Mouse (Mus musculus): ENCODE results near the gene Bdkrb1. TPM values are rescaled to one million over a fixed set of nuclear protein-coding genes. Genes with fewer than 3 reads are reported as not detected.

Gene Bdkrb1
- polyA plus RNA-seq, 2 experiments = not detected

DNA sequence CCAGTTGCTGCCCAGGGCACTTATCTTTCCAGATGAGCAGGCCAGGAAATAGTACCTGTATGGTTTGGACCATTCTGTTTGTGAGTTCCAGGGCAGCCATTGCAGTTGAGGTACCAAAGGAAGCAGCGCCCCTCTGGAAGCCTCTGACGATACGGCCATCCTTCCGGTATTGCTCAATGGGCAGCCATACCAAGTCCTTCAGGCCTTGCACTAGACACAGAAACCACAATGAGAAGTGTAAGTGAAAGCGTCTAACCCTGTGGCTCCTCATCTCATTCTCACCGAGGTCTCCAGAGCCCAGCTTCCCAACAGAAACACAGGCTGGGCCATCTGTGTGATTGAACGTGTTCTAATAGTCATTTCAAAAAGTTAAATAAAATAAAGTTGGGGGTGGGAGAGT is 19.2 kb downstream of the Bdkrb1 start:
- Histone ChIP-seq H3K9ac (replicated peaks) (no peak overlapping the region), H3K27me3 (ENCODE audit: control insufficient read depth, insufficient read depth, low read length) (no peaks in the 10 kb centered on the region), H3K9me3 (ENCODE audit: control insufficient read depth, low read length) (no peaks in the 10 kb centered on the region), H3K4me3 (ENCODE audit: insufficient read depth in 1 of 2, low read depth in 2 of 2, low read length in 2 of 2) (no peak overlapping the region), H3K27ac (no peak overlapping the region), H3K4me1 (replicated peaks; ENCODE audit: control insufficient read depth in 2 of 2, insufficient read depth in 2 of 2, low read length in 1 of 2) (no peaks in the 10 kb centered on the region), H3K36me3 (replicated peaks; ENCODE audit: control insufficient read depth, insufficient read depth, low read depth) (peaks cover 38% of the 10 kb centered on the region), H3K4me2 (ENCODE audit: low read depth) (no peak overlapping the region)
- ATAC-seq (ENCODE audit: insufficient read depth) = no peak
- 86% methylated on average over 7 of the region's 7 CpGs for WGBS (ENCODE audit: insufficient replicate concordance)
- DNase-seq (ENCODE audit: low read depth in 3 of 3, low spot score in 3 of 3) = no peak
- no peak for TF ChIP-seq CTCF (IDR thresholded peaks at IDR 0.05; ENCODE audit: low read depth)
- no peak for TF ChIP-seq EP300 (IDR thresholded peaks at IDR 0.05; ENCODE audit: low read depth)

DNA sequence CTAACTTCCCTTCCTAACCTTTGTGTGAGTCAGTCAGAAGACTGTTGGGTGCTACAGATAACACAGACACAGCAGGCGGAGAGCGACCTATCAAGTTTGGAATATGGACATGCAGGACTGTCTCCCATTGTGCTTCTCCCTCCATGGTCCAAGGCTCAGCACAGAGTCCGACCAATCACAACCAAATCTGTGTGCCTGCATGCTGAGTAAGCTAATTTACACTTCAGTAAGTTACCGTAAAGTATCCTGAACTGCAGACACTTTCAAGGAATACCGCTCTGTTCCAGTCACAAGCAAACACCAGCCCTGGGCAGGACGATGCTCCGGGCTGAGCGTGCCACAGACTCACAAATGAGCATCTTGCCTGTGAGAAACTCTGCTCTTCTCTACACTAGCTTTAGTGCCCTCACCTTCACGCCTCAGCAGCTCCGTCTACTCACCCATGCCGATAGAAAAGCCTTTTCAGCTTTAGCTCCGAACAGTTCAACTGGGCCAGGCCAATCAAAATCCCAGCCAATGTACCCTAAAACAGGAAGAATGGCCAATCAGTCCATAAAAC is 20.2 kb downstream of the Bdkrb1 start:
- WGBS (ENCODE audit: insufficient replicate concordance) = 86% methylated on average over 12 of the region's 12 CpGs
- ATAC-seq (ENCODE audit: insufficient read depth) = no peak
- H3K36me3 ChIP-seq (replicated peaks; ENCODE audit: control insufficient read depth, insufficient read depth, low read depth) = peaks cover 38% of the 10 kb centered on the region
- H3K27ac ChIP-seq = no peak overlapping the region
- no peaks in the 10 kb centered on the region for H3K4me1 ChIP-seq (replicated peaks; ENCODE audit: control insufficient read depth in 2 of 2, insufficient read depth in 2 of 2, low read length in 1 of 2)
- H3K9ac ChIP-seq (replicated peaks) = no peak overlapping the region
- no peak overlapping the region for H3K4me3 ChIP-seq (ENCODE audit: insufficient read depth in 1 of 2, low read depth in 2 of 2, low read length in 2 of 2)
- no peaks in the 10 kb centered on the region for H3K27me3 ChIP-seq (ENCODE audit: control insufficient read depth, insufficient read depth, low read length)
- DNase-seq (ENCODE audit: low read depth in 3 of 3, low spot score in 3 of 3) = no peak
- no peaks in the 10 kb centered on the region for H3K9me3 ChIP-seq (ENCODE audit: control insufficient read depth, low read length)
- H3K4me2 ChIP-seq (ENCODE audit: low read depth) = no peak overlapping the region
- no peak for TF ChIP-seq EP300 (IDR thresholded peaks at IDR 0.05; ENCODE audit: low read depth)

- no peak overlapping the region for H3K4me2 ChIP-seq (ENCODE audit: low read depth)
Observed at GRCm38 (mm10) chr12:105625798-105626197, 22.9 kb downstream of the Bdkrb1 start.

GRCm38 (mm10) chr12:105634374-105635067 is 31.6 kb downstream of the Bdkrb1 start:
- Histone ChIP-seq H3K4me2 (ENCODE audit: low read depth) (no peak overlapping the region), H3K9me3 (ENCODE audit: control insufficient read depth, low read length) (no peaks in the 10 kb centered on the region), H3K4me3 (ENCODE audit: insufficient read depth in 1 of 2, low read depth in 2 of 2, low read length in 2 of 2) (no peak overlapping the region), H3K27ac (no peak overlapping the region), H3K9ac (replicated peaks) (no peak overlapping the region), H3K36me3 (replicated peaks; ENCODE audit: control insufficient read depth, insufficient read depth, low read depth) (peaks cover 59% of the 10 kb centered on the region), H3K4me1 (replicated peaks; ENCODE audit: control insufficient read depth in 2 of 2, insufficient read depth in 2 of 2, low read length in 1 of 2) (no peaks in the 10 kb centered on the region), H3K27me3 (ENCODE audit: control insufficient read depth, insufficient read depth, low read length) (no peaks in the 10 kb centered on the region)
- no peak for ATAC-seq (ENCODE audit: insufficient read depth)
- 84% methylated on average over 13 of the region's 13 CpGs for WGBS (ENCODE audit: insufficient replicate concordance)
- DNase-seq (ENCODE audit: low read depth in 3 of 3, low spot score in 3 of 3) = no peak
- no peak for TF ChIP-seq CTCF (IDR thresholded peaks at IDR 0.05; ENCODE audit: low read depth)
- no peak for TF ChIP-seq EP300 (IDR thresholded peaks at IDR 0.05; ENCODE audit: low read depth)

More at GRCm38 (mm10) chr12:105625798-105626197, 22.9 kb downstream of the Bdkrb1 start:
- no peak overlapping the region for H3K27ac ChIP-seq
- no peak for DNase-seq (ENCODE audit: low read depth in 3 of 3, low spot score in 3 of 3)
- peaks cover 33% of the 10 kb centered on the region for H3K36me3 ChIP-seq (replicated peaks; ENCODE audit: control insufficient read depth, insufficient read depth, low read depth)
- TF ChIP-seq EP300 (IDR thresholded peaks at IDR 0.05; ENCODE audit: low read depth) (no peak), CTCF (IDR thresholded peaks at IDR 0.05; ENCODE audit: low read depth) (no peak)
- no peak overlapping the region for H3K9ac ChIP-seq (replicated peaks)
- no peaks in the 10 kb centered on the region for H3K4me1 ChIP-seq (replicated peaks; ENCODE audit: control insufficient read depth in 2 of 2, insufficient read depth in 2 of 2, low read length in 1 of 2)
- ATAC-seq (ENCODE audit: insufficient read depth) = no peak
- H3K27me3 ChIP-seq (ENCODE audit: control insufficient read depth, insufficient read depth, low read length) = no peaks in the 10 kb centered on the region
- no peak overlapping the region for H3K4me3 ChIP-seq (ENCODE audit: insufficient read depth in 1 of 2, low read depth in 2 of 2, low read length in 2 of 2)
- 78% methylated on average over 7 of the region's 7 CpGs for WGBS (ENCODE audit: insufficient replicate concordance)
- H3K9me3 ChIP-seq (ENCODE audit: control insufficient read depth, low read length) = no peaks in the 10 kb centered on the region

DNA sequence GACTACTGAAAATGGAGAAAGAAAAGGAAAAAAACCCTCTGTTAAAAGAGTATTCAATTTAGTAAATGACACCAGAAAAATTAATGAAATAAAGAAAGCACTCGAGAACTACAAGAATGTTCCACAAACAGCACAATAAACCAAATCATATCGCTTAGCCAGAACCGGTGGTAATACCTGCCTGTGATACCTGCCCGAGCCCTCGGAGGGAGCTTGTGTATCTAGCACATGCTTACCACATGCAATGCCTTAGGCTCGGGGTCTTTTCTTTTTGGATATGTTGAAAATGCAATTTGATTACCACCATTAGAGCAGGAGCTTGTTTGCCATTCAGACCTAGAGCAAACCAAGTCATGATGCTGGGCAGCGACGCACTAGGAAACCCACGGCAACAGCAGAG is 33.7 kb downstream of the Bdkrb1 start:
- TF ChIP-seq EP300 (IDR thresholded peaks at IDR 0.05; ENCODE audit: low read depth) (no peak), CTCF (IDR thresholded peaks at IDR 0.05; ENCODE audit: low read depth) (no peak)
- WGBS (ENCODE audit: insufficient replicate concordance) = 86% methylated on average over 9 of the region's 9 CpGs
- Histone ChIP-seq H3K4me3 (ENCODE audit: insufficient read depth in 1 of 2, low read depth in 2 of 2, low read length in 2 of 2) (no peak overlapping the region), H3K4me2 (ENCODE audit: low read depth) (no peak overlapping the region), H3K9ac (replicated peaks) (no peak overlapping the region), H3K36me3 (replicated peaks; ENCODE audit: control insufficient read depth, insufficient read depth, low read depth) (peaks cover 77% of the 10 kb centered on the region), H3K27me3 (ENCODE audit: control insufficient read depth, insufficient read depth, low read length) (no peaks in the 10 kb centered on the region), H3K27ac (no peak overlapping the region), H3K9me3 (ENCODE audit: control insufficient read depth, low read length) (no peaks in the 10 kb centered on the region), H3K4me1 (replicated peaks; ENCODE audit: control insufficient read depth in 2 of 2, insufficient read depth in 2 of 2, low read length in 1 of 2) (no peaks in the 10 kb centered on the region)
- DNase-seq (ENCODE audit: low read depth in 3 of 3, low spot score in 3 of 3) (no peak), ATAC-seq (ENCODE audit: insufficient read depth) (no peak)
